Mouse (Mus musculus) olfactory bulb, adult 2 months (tissue): ENCODE results near the gene Mindy3.

ENCODE experiments used
- CTCF ChIP-seq: fragments of 200-500 bp; IDR thresholded peaks from 2 replicates; pipeline ENCODE4 v1.5.1; 2012; ENCODE audit warnings: low read depth, mild to moderate bottlenecking, low read length, moderate library complexity; ENCODE audit not compliant: insufficient read depth
- POLR2A ChIP-seq: fragments of 200-500 bp; IDR thresholded peaks from 2 replicates; pipeline ENCODE4 v1.6.1; 2012; ENCODE audit warnings: mild to moderate bottlenecking, low read depth, low read length, moderate library complexity; ENCODE audit not compliant: insufficient read depth

DNA sequence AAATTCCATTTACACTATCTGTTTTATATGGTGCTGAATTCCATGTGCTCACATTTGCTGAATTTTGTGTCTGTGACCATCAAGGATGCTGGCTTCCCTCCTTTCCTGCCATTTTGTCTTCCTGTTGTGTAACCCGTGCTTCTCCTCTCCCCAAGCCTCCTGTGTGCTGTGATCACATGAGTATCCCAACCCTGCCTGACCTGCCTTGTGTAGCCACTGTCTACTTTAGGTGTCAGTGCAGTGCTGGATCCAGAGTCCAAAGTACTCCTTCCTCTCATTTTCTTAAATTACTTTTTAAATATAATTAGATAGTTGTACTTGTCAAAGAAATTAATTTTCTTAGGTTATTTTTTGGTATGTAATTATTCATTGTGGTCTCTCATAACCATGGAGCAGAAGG, 51.3 kb downstream of the Mindy3 start:
- TF ChIP-seq POLR2A (no peak), CTCF (no peak)
